Mouse (Mus musculus): ENCODE results near the gene Nipa1.
A peak's percentile ranks its signal among the peaks of the same experiment; 100 is the strongest.

The Nipa1 gene

DNA sequence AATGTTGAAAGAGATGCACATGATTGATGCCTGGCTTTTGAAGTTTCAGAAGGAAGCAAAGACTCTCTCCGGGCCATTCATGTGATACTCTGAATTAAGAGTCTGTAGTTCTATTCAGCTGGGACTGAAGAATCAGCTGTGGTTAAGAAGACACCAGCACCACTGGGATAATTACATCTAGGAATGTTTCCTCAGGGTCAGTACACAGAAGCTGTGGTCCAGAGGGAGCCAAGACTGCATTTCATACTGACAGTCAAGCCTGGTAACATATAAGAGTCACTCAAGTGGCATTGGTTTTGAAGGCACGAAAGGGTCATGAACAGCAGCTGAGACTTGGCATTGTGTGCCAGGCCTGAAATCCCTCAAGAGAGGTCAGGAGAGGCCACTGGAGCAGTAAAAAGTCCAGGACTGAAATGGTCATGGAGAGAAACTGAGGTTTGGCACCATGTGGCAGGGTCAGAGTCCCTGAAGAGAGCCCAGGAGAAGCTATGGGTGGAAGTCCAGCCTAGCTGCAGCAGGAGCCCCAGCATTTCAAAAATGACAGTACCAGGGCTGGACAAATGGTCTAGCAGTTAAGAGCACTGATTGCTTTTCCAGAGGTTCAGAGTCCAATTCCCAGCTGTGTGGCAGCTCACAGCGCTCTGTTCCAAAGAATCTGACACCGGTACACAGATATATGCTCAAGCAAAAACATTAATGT is 9.3 kb downstream of the Nipa1 start:
- no peak for DNase-seq (ENCODE audit: low spot score in 2 of 2)

DNA sequence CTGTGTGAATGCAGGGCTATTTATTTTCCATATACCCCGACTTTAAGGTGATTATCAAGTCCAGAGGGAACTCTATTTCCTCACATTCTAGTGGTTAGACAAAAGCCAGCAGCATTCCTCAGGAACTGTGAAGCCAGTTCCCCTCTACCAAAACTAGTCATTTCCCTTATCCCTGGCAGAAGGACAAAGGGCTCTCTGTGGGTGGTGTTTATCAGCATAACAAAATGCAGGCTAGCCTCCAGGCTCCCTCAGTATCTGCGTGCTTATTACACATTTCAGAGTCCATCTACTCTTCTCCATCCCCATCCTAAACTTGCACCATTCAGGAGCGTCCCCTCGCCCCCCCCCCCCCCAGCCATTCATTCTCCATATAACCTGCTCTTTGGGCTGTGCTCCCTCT is 20.8 kb downstream of the Nipa1 start:
- no peak for DNase-seq (ENCODE audit: low spot score in 2 of 2)

DNA sequence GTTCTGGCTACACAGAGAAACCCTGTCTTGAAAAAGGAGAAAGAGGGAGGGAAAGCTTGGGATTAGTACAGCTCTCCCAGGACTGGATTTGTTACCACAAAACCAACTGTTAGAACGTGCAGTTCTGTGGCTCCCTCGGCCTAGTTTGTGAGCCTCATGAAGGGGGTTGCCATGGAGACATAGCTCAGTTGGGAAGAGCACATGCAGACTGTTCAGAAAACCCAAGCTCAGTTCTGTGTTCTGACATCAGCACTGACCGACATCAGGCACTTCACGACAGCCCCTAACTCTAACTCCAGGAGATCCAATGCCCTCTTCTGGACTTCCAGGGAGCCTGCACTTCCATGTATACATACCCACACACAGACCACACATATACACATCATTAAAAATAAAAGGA is 24.7 kb downstream of the Nipa1 start:
- no peak for DNase-seq (ENCODE audit: low spot score in 2 of 2)

DNA sequence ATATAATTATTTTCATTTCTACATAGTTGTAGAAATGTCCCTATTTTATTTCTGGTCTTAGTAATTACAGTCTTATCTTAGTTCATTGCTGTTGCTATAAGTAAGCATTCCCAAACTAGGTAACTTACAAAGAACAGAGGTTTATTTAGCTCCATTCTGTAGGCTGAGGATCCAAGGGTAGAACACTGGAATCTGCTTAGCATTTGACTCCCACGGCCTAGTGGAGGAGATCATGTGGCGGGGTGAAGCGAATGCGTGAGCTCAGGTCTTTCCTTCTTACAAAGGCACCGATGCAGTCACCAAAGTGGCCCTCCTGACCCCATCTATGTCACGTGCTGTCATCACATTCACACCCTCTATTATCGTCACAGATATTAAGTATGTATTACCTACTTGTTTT is 27.9 kb downstream of the Nipa1 start:
- no peak for DNase-seq (ENCODE audit: low spot score in 2 of 2)

DNA sequence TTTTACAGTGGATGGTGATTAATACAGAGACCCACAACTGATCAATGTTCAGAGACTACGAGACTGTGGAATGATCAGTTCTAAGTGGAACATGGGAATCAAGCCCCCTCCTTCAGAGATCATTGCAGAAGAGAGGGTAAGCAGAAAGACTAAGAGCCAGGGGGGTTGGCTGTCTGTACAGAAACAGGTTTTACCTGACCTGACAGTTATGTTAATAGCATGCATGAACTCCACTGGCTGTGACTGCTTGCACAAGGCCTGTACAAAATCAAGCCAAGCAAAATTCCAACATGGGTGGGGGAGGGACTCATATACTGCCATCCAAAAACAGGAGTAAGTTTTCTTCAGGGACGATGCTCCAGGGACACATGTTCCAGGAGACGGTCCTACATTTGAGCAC is 28.6 kb downstream of the Nipa1 start:
- DNase-seq (ENCODE audit: low spot score in 2 of 2), result no peak

DNA sequence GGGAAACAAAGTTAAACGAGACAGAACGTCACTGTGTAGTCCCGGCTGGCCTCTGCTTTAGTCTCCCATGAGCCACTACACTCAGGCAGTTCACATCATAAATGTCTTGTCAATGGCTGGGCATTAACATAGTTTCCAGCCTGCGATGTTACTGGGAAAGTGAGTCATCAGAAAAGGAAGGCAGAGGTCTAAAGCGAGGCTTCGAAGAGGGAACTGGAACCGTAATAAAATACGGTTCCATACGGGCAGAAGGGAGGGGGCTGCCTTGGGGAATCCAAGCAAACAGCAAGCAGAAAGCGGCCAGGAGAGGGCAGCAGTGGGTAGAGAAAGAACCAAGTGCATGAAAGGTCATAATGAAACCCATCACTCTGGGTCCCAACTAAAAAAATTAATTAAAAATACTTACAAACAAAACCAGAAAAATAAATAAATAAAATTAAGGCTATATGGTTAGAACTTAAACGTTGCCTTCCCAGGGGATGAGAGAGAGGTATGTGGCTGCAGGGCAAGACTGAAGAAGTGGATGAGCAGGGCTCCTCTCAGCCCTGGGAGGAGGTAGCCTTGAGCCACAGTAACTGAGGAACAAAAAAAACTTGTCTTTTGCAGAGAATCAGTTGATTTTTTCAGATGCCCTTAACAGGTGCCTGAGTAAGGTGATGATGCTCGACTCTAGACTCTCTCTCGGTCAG is 33.1 kb downstream of the Nipa1 start:
- peak; percentile 24 to 70 for DNase-seq (ENCODE audit: low spot score in 2 of 2)

DNA sequence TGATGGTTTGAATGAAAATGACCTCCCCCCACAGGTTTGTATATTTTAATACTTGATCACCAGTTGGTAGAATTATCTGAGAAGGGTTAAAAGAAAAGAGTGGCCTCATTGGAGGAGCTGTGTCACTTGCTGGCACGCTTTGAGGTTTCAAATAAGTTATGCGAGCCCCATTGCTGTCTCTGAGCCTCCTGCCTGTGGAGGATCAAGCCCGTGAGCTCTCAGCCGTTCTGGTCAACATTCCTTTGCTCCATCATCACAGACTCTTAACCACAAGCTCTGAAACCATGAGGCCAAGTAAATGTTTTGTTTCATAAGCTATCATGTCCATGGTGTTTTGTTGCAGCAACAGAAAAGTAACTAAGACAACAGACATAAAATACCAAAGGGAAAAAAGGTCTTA is 35.0 kb downstream of the Nipa1 start:
- no peak for DNase-seq (ENCODE audit: low spot score in 2 of 2)

DNA sequence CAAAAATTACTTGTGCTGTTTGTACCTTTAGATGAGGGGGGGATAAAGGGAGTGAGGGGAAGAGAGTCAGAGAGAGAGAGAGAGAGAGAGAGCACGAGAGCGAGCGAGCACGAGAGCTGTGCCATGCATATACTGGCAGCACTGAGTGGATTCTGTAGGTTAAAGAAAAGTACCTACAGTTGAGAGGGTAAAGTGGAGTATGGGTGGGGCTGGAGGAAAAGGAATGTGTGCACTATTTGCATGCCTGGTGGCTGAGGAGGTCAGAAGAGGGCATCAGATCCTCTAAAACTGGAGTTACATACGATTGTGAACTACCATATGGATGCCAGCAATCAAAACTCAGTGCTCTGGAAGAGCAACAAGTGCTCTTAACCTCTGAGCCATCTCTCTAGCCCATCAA is 36.6 kb downstream of the Nipa1 start:
- DNase-seq (ENCODE audit: low spot score in 2 of 2), result no peak

DNA sequence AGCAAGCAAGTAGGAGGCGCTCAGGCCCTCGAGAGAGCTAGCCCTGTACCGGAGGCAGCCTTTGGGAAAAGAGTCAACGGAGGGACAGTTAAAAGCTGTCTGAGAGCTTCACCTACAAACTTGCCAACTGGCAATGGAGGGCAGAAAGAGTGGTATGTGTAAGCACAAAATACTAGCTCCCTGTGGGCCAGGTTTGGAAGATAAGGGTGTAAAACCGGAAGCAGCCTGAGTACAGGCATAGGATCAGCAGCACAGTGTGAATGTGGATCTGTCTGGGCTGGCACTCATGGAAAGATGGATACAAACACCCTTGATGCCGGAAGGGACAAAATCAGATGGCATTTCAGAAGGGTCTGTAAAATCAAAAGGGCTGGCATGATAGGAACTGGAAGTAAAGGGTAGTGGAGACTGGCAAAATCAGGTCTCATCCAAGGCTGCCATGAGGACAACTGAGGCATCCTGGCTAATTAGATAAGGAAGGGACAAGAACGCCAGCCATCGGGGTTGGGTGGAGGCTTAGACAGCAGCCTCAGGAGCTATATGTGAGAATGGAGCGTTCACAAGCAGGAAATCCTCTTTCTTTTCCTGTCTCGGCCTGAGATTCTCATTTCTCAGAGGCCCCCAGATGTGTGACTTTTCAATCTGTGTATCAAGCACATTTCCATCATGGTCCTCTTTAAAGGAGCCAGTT is 37.6 kb downstream of the Nipa1 start:
- DNase-seq (ENCODE audit: low spot score in 2 of 2), result no peak

DNA sequence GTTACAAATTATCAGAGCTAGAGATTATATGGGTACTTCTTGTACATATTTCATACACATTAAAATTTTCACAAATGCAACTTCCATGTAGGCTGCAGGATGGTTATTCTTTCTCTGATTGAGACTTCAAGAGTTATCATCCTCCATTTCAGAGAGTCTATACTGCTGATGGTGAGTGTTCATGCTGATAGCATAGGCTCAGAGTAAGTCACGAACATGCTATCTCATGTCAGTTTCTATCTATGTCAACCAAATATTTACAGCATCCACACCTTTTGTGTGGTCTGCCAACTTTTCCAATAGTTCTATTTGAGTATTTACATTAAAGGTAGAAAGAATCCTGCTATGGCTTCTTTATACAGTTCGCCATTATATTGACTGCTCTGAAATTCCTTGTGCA is 38.2 kb downstream of the Nipa1 start:
- no peak for DNase-seq (ENCODE audit: low spot score in 2 of 2)

DNA sequence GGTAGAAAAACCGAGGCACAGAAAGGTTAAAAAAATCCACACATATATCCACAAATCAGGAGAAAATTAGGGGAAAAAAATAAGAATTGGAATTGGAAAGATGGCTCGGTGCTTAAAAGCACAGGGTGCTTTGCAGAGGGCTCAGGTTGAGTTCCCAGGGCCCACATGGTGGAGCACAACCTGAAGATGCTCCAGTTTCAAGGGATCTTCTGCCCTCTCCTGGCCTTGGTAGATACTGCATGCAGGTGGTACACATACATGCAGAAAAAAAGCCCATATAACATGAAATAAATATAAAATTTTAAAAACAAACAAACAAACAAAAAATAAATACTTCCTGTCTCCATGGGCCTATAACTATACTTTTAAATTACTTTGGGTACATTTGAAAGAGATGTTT is 45.3 kb downstream of the Nipa1 start:
- no peak for DNase-seq (ENCODE audit: low spot score in 2 of 2)

DNA sequence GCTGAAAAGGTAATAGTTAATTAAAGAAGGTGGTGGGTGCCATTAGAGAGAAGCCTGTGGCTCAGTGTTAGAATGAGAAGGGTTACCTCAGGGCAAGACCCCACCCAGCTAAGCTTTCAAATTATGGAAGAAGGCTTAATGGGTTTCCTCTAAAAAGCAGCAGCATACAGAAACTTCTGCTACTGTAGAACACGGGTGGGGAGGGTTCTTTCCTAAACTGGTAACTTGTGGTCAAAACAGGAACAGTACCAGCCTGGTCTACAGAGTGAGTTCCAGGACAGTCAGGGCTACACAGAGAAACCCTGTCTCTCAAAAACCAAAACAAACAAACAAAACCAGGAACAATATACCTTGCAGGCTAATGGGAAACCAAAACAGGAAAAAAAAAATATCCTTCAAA is 50.3 kb downstream of the Nipa1 start:
- no peak for DNase-seq (ENCODE audit: low spot score in 2 of 2)

DNA sequence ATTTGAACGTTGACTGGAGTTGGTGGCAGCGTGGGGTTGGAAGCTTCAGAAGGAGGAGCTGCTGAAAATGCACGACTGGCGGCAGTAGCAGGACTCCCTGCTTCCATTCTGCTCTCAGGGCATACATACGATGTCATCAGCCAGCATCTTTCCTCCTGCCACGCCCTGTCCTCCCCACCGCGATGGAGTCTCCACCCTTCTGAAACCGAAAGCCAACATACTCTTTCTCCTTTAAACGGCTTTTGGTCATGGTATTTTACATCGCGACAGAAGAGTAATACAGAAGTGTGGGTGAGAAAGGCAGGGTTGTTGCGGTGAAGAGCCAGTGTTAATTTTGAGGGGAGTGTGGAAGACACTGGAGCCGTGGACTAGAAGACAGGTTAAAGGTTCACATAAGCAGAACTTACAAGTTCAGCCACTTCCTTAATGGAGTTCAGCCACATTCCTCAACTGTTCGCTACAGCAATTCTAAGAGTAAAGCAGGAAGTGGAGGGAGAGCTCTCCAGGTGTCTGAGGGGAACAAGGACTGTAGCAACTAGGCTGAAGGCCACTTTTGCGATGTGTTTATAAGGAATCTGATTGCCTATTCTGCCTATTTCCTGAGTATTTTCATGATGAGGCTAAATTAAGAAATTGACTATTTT is 51.4 kb downstream of the Nipa1 start:
- DNase-seq (ENCODE audit: low spot score in 2 of 2), result peak; percentile 7

DNA sequence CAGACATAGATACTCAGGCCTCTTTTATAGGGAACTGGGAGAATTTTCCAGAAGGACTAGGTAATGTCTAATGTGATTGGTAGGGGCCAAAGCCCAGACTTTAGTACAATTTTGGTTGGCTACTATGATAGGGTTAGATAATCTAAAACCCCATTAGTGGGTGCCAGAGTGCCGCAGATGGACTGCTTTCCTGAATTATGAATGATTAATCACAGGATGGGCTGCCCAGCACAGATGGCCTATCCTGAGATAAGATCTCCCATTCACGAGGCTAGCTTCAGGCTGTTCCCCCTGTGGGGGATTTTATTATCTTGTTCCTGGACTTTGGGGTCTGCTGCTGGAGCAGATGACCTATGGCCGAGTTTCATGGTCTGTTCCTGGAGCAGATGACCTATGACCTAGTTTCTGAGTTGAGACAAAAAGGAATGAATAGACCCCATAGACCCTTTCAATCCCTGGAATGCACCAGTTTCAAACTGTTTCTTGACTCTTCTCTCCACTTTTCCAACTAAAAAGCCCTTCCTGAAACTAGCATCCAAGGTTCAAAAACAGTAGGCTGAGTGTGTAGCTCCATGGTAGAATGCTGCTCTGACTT is 52.8 kb downstream of the Nipa1 start:
- no peak for DNase-seq (ENCODE audit: low spot score in 2 of 2)

DNA sequence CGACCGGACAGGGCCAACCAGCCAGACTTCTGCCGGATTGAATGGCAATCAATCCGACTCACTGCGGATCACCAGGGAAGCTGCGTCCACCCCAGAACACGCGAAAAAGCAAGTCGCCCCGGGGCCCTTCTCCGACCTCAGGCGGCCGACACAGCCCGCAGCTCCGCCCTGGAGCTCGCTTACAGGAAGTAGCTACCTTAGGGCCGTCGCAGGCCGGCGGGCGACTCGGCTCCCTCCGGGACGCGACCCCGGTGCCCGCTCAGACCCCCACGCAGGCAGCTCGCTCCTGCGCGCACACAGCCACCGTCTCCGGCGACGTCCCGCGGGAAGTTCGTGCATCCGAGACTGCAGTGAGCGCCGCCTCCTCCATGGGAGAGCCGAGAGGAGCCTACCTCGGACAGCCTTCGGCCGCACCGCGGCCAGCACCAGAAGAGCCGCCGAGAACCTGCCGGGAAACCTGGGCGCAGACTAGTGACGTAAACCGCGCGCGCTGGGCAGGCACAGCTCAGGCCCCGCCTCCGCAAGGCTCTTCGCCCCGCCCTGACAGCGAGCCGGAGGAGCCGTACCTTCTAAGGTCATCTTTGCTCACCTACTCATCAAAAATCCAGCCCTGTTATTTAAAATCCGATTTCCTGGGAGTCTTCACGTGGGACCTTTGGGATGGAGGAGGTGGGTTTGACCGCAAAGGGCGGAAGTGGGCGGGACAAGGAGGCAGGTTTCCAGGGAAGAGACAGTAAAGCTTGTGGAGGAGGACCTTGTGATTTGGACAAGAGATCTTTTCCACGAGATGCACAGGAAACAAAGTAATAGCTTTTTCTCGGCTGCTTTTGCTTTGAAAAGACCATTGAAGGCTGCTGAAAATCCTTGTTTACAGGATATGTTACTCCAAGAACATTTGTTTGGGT is 57.5 kb downstream of the Nipa1 start, which contains the start of gene Nipa2:
TSS of gene Nipa2 (minus strand) at position 473 of the 905 bp plus-strand sequence.
- DNase-seq (ENCODE audit: low spot score in 2 of 2), result peak; percentile 82 to 92

DNA sequence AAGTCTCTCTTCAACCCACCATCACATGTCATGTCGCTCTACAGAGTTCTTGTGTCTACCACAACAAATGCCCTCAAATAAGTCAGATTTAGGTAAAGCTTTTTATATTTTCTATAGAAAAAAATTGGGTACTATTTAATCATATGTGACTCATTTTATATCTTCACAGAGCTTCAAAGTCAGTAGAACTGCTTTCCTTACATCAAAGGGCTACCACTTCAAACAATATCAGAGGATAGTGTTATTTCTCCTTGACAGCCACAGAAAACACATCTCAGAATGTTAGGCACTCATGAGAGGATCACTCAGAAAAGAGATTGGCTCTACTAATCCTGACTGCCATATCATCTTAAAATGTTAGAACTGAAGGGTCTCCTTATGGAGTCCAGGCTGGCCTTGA is 59.2 kb downstream of the Nipa1 start:
- no peak for DNase-seq (ENCODE audit: low spot score in 2 of 2)

DNA sequence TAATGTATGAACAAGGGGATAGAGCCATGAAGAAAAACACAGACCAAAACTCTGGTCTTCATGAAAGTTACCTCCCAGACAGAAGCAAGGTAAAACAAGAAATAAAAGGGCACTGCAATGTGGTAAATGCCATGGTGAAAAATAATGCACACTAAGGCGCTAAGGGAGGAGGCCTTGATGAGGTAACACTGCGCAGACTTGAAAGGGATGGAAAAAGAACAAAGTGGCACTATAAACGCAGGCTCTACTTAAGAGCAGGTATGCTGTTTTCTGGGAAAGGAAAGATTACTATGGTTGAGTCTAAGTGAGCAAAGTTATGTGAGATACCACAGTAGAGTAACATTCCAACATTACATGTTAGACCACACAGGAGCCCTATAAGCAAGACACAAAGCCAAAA is 60.0 kb downstream of the Nipa1 start:
- DNase-seq (ENCODE audit: low spot score in 2 of 2), result no peak

DNA sequence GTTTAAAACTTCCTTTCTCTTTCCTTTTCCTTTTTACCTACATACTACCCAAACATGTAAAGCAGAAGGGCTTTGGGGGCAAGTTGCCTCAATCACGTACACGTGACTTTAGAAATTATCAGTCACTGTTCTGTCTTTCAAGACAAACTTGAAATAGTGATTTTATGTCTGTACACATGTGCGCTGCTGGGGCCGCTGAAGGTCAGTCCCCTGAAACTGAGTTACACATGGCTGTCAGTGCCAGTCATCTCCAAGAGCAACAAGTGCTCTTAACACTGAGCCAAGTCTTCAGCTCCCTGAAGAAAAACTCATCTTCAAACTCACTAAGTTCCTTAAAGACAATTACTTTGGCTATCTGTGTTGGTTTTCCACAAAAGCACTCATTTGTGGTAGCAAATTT is 61.8 kb downstream of the Nipa1 start:
- DNase-seq (ENCODE audit: low spot score in 2 of 2), result no peak

DNA sequence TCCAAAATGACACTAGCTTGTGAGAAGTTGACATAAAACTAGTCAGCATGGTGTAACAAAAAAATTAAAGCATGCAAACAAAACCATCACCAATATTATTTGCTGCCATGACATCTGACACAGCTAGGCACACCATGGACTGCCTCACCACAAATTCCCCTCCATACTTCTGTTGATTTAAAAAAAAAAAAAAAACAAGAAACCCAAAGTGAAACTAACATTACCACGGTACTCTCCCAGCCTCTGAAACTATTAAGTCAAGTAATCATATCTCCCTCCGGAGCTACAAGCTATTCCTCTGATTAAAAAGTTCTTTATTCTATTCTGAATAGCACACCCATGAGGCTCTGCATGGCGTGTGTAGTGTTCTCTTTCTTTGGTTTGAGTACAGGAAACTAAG is 62.6 kb downstream of the Nipa1 start:
- no peak for DNase-seq (ENCODE audit: low spot score in 2 of 2)

DNA sequence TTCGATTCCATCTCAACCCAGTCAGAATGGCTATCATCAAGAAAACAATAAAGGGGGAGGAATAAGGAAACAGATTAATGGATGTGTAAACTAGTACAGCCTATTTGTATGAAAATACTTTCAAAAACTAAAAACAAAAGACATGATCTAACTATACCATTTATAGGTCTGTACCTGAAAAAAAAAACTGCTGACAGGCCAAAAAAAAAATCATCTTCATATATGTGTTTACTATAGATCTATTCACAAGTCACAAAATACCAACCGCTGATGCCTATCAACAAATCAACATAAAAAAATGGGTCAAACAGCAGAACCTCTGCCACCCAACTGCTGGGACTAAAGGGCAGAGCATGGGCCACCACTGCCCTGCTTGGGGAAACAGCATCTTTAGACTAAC is 63.7 kb downstream of the Nipa1 start:
- no peak for DNase-seq (ENCODE audit: low spot score in 2 of 2)

DNA sequence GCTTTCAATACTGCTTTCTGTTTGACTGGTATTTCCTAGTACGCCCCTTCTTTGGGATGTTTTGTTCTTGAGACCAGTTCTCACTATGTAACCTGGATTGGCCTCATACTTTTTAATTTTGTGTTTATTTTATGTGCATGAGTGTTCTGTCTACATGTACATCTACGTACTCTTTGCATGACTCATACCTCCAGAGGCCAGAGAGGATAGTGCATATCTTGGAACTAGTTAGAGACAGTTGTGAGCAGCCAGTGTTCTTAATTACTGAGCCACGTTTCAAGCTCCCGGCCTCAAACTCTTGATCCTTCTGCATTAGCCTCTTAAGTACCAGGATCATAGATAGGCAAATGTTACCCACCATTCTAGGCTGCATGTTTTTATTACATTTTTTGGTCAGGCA is 81.4 kb downstream of the Nipa1 start:
- DNase-seq (ENCODE audit: low spot score in 2 of 2), result no peak

All from thymus, postnatal 10 days (tissue).